Mouse (Mus musculus) embryonic facial prominence, embryonic 13.5 days (tissue): ENCODE results near the gene D5Ertd579e. TPM values are rescaled to one million over a fixed set of nuclear protein-coding genes. Genes with fewer than 3 reads are reported as not detected.
"Not testable (repeated sequence)": the region's sequence is repeated elsewhere in the genome, so short reads cannot be mapped to it uniquely, and the experiment has no call there.

Source experiments
- ATAC-seq: fragments of 200-750 bp; cut with Nextera tagmentation; 2 replicates; pipeline ENCODE4 v1.8.0; 2017; ENCODE audit warnings: low read depth; ENCODE audit not compliant: insufficient number of reproducible peaks, insufficient read depth, low FRiP score, low TSS enrichment
- H3K27ac ChIP-seq: fragments of 300-500 bp; sonication (generic); 2 replicates; pipeline ENCODE4 v1.5.1; 2015; ENCODE audit warnings: moderate library complexity, mild to moderate bottlenecking, inconsistent platforms
- H3K27me3 ChIP-seq: fragments of 300-500 bp; sonication (generic); 2 replicates; pipeline ENCODE4 v1.6.1; 2015; ENCODE audit warnings: mild to moderate bottlenecking, inconsistent platforms
- H3K36me3 ChIP-seq: fragments of 300-500 bp; sonication (generic); 2 replicates; pipeline ENCODE4 v1.6.1; 2015; ENCODE audit warnings: mild to moderate bottlenecking, inconsistent platforms
- H3K4me1 ChIP-seq: fragments of 300-500 bp; sonication (generic); 2 replicates; pipeline ENCODE4 v1.6.1; 2015; ENCODE audit warnings: inconsistent platforms
- H3K4me2 ChIP-seq: fragments of 300-500 bp; sonication (generic); 2 replicates; pipeline ENCODE4 v1.6.1; 2015; ENCODE audit warnings: moderate library complexity, mild to moderate bottlenecking, inconsistent platforms
- H3K4me3 ChIP-seq: fragments of 300-500 bp; sonication (generic); 2 replicates; pipeline ENCODE4 v1.5.1; 2015; ENCODE audit warnings: mild to moderate bottlenecking, inconsistent platforms
- H3K9ac ChIP-seq: fragments of 300-500 bp; sonication (generic); 2 replicates; pipeline ENCODE4 v1.6.1; 2015; ENCODE audit warnings: mild to moderate bottlenecking, inconsistent platforms
- H3K9me3 ChIP-seq: fragments of 300-500 bp; sonication (generic); 2 replicates; pipeline ENCODE4 v1.6.1; 2016; ENCODE audit warnings: inconsistent platforms
- WGBS: fragments of 180-500 bp; shearing (Covaris S2); methylation state at CpG from one replicate; pipeline ENCODE4 v1.1.7; 2015; ENCODE audit warnings: mixed read lengths; 5-methylcytosine and 5-hydroxymethylcytosine counted together
- polyA plus RNA-seq: library from polyadenylated mRNA; unstranded; fragments of >200 nt; fragmentation: Nextera tagmentation; extraction: Ambion mirVana; gene quantifications from 2 replicates; pipeline ENCODE4 v1.2.1, GENCODE M21; 2015

The D5Ertd579e gene
- polyA plus RNA-seq, 1 experiment from 2014 or later: 20.2 TPM

DNA sequence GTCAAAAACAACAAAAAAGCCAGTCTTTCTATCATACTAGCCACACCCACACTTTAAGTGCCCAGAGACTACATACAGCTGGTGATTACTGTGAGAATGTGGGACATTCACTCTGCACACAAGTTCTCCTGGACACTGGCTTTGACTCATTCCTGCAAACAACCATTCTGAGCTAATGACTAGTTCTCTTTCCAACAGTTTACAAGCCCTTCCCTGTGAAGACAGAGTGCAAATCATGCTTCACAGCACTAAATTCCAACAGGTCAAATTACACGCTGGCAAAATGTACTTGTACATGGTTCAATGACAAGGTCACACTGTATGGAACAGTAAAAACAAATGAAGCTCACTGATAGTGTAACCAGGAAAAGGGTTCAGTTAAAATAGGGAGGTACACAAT lies 17.0 kb downstream of the D5Ertd579e start:
- Histone ChIP-seq H3K9ac (no peak overlapping the region), H3K4me1 (peaks cover 7% of the 10 kb centered on the region), H3K9me3 (no peaks in the 10 kb centered on the region), H3K4me2 (no peak overlapping the region), H3K36me3 (no peaks in the 10 kb centered on the region), H3K4me3 (no peak overlapping the region), H3K27ac (no peak overlapping the region), H3K27me3 (no peaks in the 10 kb centered on the region)
- WGBS: 32% methylated on average over 1 of the region's 1 CpGs
- ATAC-seq: no peak

DNA sequence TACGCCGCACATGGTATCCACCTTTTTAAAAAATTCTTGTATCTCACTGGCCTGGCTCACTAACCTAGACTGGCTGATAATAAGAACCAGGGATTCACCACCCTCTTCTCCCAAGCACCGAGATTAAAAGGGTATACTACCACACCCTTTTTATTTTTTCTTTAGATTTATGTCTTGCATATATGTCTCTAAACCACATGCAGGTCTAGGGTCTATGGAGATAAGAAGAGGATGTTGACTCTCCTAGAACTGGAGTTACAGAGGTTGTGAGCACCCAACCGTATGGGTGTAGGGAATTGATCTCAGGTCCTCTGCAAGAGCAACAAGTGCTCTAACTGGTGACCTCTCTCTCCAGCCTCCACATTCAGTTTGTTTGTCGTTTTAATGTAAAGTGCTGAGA lies 17.9 kb downstream of the D5Ertd579e start:
- 87% methylated on average over 5 of the region's 5 CpGs for WGBS
- ATAC-seq: no peak
- H3K36me3 ChIP-seq: no peaks in the 10 kb centered on the region
- no peaks in the 10 kb centered on the region for H3K9me3 ChIP-seq
- peaks cover 7% of the 10 kb centered on the region for H3K4me1 ChIP-seq
- H3K27ac ChIP-seq: no peak overlapping the region
- H3K27me3 ChIP-seq: no peaks in the 10 kb centered on the region
- H3K4me2 ChIP-seq: no peak overlapping the region
- no peak overlapping the region for H3K4me3 ChIP-seq
- H3K9ac ChIP-seq: no peak overlapping the region

- H3K36me3 ChIP-seq: peaks cover 11% of the 10 kb centered on the region; the same call in 1 of the 2 replicates
- H3K27me3 ChIP-seq: no peaks in the 10 kb centered on the region
- H3K4me2 ChIP-seq: no peak overlapping the region
- peaks cover 7% of the 10 kb centered on the region for H3K4me1 ChIP-seq
- ATAC-seq: no peak
- no peaks in the 10 kb centered on the region for H3K9me3 ChIP-seq
- no peak overlapping the region for H3K9ac ChIP-seq
- WGBS: 68% methylated on average over 1 of the region's 1 CpGs
- H3K27ac ChIP-seq: no peak overlapping the region
- no peak overlapping the region for H3K4me3 ChIP-seq
Observed at GRCm38 (mm10) chr5:36675466-36675865, 20.4 kb downstream of the D5Ertd579e start.

- Histone ChIP-seq H3K4me3 (no peak overlapping the region), H3K4me1 (peaks cover 7% of the 10 kb centered on the region), H3K27ac (no peak overlapping the region), H3K4me2 (no peak overlapping the region), H3K9me3 (no peaks in the 10 kb centered on the region), H3K36me3 (peaks cover 16% of the 10 kb centered on the region), H3K27me3 (no peaks in the 10 kb centered on the region), H3K9ac (no peak overlapping the region)
- WGBS: 72% methylated on average over 4 of the region's 4 CpGs
- ATAC-seq: no peak
Observed at GRCm38 (mm10) chr5:36674658-36675433, 21.0 kb downstream of the D5Ertd579e start.

- H3K36me3 ChIP-seq: peaks cover 43% of the 10 kb centered on the region
Observed at GRCm38 (mm10) chr5:36669021-36670008, 26.5 kb downstream of the D5Ertd579e start.

GRCm38 (mm10) chr5:36668572-36668971 lies 27.3 kb downstream of the D5Ertd579e start:
- Histone ChIP-seq H3K4me3 (no peak overlapping the region), H3K4me1 (no peaks in the 10 kb centered on the region), H3K27me3 (no peaks in the 10 kb centered on the region), H3K9me3 (no peaks in the 10 kb centered on the region), H3K27ac (no peak overlapping the region), H3K36me3 (peaks cover 43% of the 10 kb centered on the region), H3K9ac (no peak overlapping the region), H3K4me2 (no peak overlapping the region)
- no peak for ATAC-seq
- WGBS: 92% methylated on average over 8 of the region's 8 CpGs

More at GRCm38 (mm10) chr5:36669021-36670008, 26.5 kb downstream of the D5Ertd579e start:
- Histone ChIP-seq H3K9ac (no peak overlapping the region), H3K27ac (no peak overlapping the region), H3K4me1 (no peaks in the 10 kb centered on the region), H3K4me2 (no peak overlapping the region), H3K4me3 (no peak overlapping the region), H3K27me3 (no peaks in the 10 kb centered on the region), H3K9me3 (no peaks in the 10 kb centered on the region)
- no peak for ATAC-seq
- WGBS: 84% methylated on average over 7 of the region's 7 CpGs

DNA sequence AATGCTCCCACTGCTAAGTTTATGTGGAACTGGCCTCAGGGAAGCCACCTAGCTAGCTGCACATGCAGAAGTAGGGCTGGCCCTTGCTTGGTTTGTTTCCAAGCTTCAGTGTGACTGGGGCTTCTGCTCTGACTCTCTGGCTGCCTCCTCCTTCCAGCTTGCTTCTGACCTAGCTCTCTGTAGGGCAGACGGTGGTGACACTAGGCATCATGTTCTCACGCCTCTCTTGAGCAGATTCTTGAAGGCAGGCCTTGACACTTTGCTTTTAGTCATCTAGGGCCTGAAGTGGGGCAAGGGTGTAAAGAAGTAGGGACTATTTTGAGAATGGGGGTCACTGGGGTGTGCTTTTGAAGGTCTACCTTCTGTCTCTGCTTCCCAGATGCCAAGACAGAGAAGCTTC lies 27.8 kb downstream of the D5Ertd579e start:
- not testable (repeated sequence) for H3K4me2 ChIP-seq, H3K4me3 ChIP-seq, ATAC-seq, H3K27me3 ChIP-seq, H3K9me3 ChIP-seq, H3K9ac ChIP-seq, H3K27ac ChIP-seq, H3K4me1 ChIP-seq
- WGBS: 92% methylated on average over 2 of the region's 2 CpGs
- peaks cover 43% of the 10 kb centered on the region for H3K36me3 ChIP-seq

DNA sequence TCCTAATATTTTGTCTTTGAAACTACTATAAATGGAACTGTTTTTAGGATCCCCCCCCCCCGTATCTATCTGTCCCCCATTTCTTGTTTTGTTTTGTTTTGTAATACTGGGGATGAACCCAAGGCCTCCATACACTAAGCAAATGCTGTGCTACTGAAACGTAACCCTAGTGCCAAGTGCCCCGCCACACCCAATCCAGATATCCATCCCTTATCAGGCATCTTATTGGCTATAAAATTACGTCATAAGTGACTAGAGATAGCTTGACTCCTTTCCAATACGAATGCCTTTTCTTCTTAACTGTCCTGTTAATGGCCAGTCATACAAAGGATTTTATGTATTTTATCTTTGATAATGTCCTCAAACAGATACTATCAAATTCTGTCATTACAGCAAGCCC lies 28.7 kb downstream of the D5Ertd579e start:
- no peak overlapping the region for H3K4me2 ChIP-seq
- no peaks in the 10 kb centered on the region for H3K4me1 ChIP-seq
- H3K27me3 ChIP-seq: no peaks in the 10 kb centered on the region
- no peak overlapping the region for H3K4me3 ChIP-seq
- no peak for ATAC-seq
- no peak overlapping the region for H3K27ac ChIP-seq
- 92% methylated on average over 5 of the region's 5 CpGs for WGBS
- H3K36me3 ChIP-seq: peaks cover 39% of the 10 kb centered on the region
- H3K9me3 ChIP-seq: no peaks in the 10 kb centered on the region
- H3K9ac ChIP-seq: no peak overlapping the region

DNA sequence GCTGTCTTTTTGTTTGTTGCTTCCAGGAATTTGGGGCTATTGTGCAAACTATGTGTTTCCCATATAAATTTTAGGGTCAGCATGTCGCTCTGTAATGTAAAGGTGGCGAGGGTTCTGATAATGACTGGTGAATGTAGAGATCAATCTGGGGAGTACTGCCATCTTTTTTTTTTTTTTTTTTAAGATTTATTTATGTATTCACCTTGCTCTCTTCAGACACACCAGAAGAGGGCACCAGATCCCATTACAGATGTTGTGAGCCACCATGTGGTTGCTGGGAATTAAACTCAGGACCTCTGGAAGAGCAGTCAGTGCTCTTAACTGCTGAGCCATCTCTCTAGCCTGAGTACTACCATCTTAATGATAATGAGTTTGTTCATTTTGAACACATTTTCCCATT lies 29.1 kb downstream of the D5Ertd579e start:
- not testable (repeated sequence) for H3K27ac ChIP-seq, H3K27me3 ChIP-seq, H3K4me2 ChIP-seq, H3K9ac ChIP-seq, ATAC-seq, H3K9me3 ChIP-seq, H3K4me1 ChIP-seq, H3K4me3 ChIP-seq
- 93% methylated on average over 2 of the region's 2 CpGs for WGBS
- peaks cover 36% of the 10 kb centered on the region for H3K36me3 ChIP-seq

DNA sequence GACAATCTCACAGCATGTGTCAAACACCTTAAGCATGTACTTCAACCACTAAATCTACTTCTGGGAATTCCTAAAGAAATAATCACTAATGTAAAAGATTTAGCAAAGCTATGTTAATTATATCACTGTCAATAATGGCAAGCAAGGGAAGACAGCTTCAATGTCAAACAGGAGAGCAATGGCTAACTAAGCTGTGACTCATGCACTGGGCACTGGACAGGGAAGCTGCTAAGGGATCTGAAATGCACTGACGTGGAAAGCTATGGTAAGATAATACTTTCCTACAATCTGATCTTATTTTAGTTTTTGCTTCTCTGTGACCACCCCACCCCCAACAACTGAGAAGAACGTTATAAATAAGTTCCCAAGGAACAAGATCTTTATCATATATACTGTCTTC lies 32.5 kb downstream of the D5Ertd579e start:
- H3K9ac ChIP-seq: no peak overlapping the region
- H3K4me3 ChIP-seq: no peak overlapping the region
- 67% methylated on average over 2 of the region's 2 CpGs for WGBS
- no peaks in the 10 kb centered on the region for H3K9me3 ChIP-seq
- H3K27me3 ChIP-seq: no peaks in the 10 kb centered on the region
- H3K27ac ChIP-seq: no peak overlapping the region
- no peak for ATAC-seq
- H3K36me3 ChIP-seq: peaks cover 15% of the 10 kb centered on the region
- H3K4me1 ChIP-seq: no peaks in the 10 kb centered on the region
- H3K4me2 ChIP-seq: no peak overlapping the region

DNA sequence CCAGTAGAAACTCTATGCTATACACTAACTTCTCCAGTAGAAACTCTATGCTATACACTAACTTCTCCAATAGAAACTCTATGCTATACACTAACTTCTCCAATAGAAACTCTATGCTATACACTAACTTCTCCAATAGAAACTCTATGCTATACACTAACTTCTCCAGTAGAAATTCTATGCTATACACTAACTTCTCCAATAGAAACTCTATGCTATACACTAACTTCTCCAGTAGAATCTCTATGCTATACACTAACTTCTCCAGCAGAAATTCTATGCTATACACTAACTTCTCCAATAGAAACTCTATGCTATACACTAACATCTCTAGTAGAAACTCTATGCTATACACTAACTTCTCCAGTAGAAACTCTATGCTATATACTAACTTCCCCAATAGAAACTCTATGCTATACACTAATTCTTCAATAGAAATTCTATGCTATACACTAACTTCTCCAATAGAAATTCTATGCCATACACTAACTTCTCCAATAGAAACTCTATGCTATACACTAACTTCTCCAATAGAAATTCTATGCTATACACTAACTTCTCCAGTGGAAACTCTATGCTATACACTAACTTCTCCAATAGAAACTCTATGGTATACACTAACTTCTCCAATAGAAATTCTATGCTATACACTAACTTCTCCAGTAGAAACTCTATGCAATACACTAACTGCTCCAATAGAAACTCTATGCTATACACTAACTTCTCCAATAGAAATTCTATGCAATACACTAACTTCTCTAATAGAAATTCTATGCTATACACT lies 34.7 kb downstream of the D5Ertd579e start:
- H3K27me3 ChIP-seq, H3K4me3 ChIP-seq, ATAC-seq, H3K4me1 ChIP-seq, H3K9ac ChIP-seq, H3K27ac ChIP-seq, H3K4me2 ChIP-seq, H3K36me3 ChIP-seq, H3K9me3 ChIP-seq: not testable (repeated sequence)
